Mouse (Mus musculus) stomach, postnatal 0 days (tissue): ENCODE measurements around the gene Tmem79. TPM values are rescaled to one million over a fixed set of nuclear protein-coding genes. Genes with fewer than 3 reads are reported as not detected.

Experiments used
- ATAC-seq: fragments of 200-750 bp; cut with Nextera tagmentation; 2 replicates; pipeline ENCODE4 v1.8.0; 2017; ENCODE audit not compliant: low FRiP score, low TSS enrichment
- DNase-seq: peaks from one replicate; pipeline ENCODE4 v3.0.0-alpha.2; 2016; ENCODE audit warnings: low spot score
- H3K27ac ChIP-seq: fragments of 300-500 bp; sonication (generic); replicated peaks from 2 replicates; pipeline ENCODE4 v1.5.1; 2014; ENCODE audit warnings: mild to moderate bottlenecking, control low read depth
- H3K27me3 ChIP-seq: fragments of 300-500 bp; sonication (generic); 2 replicates; pipeline ENCODE4 v1.6.1; 2014; ENCODE audit warnings: low read length; ENCODE audit not compliant: control insufficient read depth, insufficient read depth
- H3K36me3 ChIP-seq: fragments of 300-500 bp; sonication (generic); 2 replicates; pipeline ENCODE4 v1.6.1; 2014; ENCODE audit warnings: low read length, mixed read lengths; ENCODE audit not compliant: control insufficient read depth, insufficient read depth
- H3K4me1 ChIP-seq: fragments of 300-500 bp; sonication (generic); replicated peaks from 2 replicates; pipeline ENCODE4 v1.6.1; 2014; ENCODE audit warnings: antibody characterized with exemption; ENCODE audit not compliant: control insufficient read depth, insufficient read depth
- H3K4me2 ChIP-seq: fragments of 300-500 bp; sonication (generic); replicated peaks from 2 replicates; pipeline ENCODE4 v1.6.1; 2014; ENCODE audit warnings: low read depth, mild to moderate bottlenecking, control low read depth, moderate library complexity
- H3K4me3 ChIP-seq: fragments of 300-500 bp; sonication (generic); 2 replicates; pipeline ENCODE4 v1.5.1; 2014; ENCODE audit warnings: low read depth, low read length, control low read depth
- H3K9ac ChIP-seq: fragments of 300-500 bp; sonication (generic); 2 replicates; pipeline ENCODE4 v1.6.1; 2014; ENCODE audit warnings: mild to moderate bottlenecking, low read length, control low read depth, mixed read lengths
- H3K9me3 ChIP-seq: fragments of 300-500 bp; sonication (generic); 2 replicates; pipeline ENCODE4 v1.6.1; 2016; ENCODE audit warnings: low read length; ENCODE audit not compliant: control insufficient read depth
- CTCF ChIP-seq: IDR thresholded peaks from 2 replicates; pipeline ENCODE4 v1.5.1; 2016; ENCODE audit warnings: antibody characterized with exemption, low read depth, mild to moderate bottlenecking, moderate library complexity
- EP300 ChIP-seq: optimal IDR thresholded peaks from 2 replicates; pipeline ENCODE3; 2016; ENCODE audit warnings: antibody characterized with exemption
- WGBS: fragments of 180-500 bp; shearing (Covaris S2); extraction: QIAGEN DNeasy Blood & Tissue Kit; methylation state at CpG from one replicate; pipeline ENCODE4 v1.1.7; 2014; 5-methylcytosine and 5-hydroxymethylcytosine counted together
- polyA plus RNA-seq: library from polyadenylated mRNA; unstranded; fragments of >200 nt; fragmentation: Nextera tagmentation; extraction: Ambion mirVana; gene quantifications from 2 replicates; pipeline ENCODE4 v1.2.1, GENCODE M21; 2015

Gene Tmem79
- polyA plus RNA-seq, 1 experiment from 2014 or later: 51.9 TPM

GRCm38 (mm10) chr3:88354396-88355165, 18.6 kb upstream of the Tmem79 start:
- ATAC-seq: no peak
- TF ChIP-seq EP300: no peak
- TF ChIP-seq CTCF: peak; percentile 49
- Histone ChIP-seq H3K4me2 (no peak overlapping the region), H3K4me3 (no peak overlapping the region), H3K27me3 (no peaks in the 10 kb centered on the region), H3K36me3 (peaks cover 82% of the 10 kb centered on the region), H3K9ac (no peak overlapping the region), H3K9me3 (no peaks in the 10 kb centered on the region), H3K27ac (no peak overlapping the region), H3K4me1 (no peaks in the 10 kb centered on the region)
- no peak for DNase-seq
- WGBS: 94% methylated on average over 8 of the region's 8 CpGs

- no peak overlapping the region for H3K27ac ChIP-seq
- no peak overlapping the region for H3K9ac ChIP-seq
- ATAC-seq (no peak), DNase-seq (no peak)
- H3K4me3 ChIP-seq: no peak overlapping the region
- 82% methylated on average over 9 of the region's 9 CpGs for WGBS
- no peaks in the 10 kb centered on the region for H3K9me3 ChIP-seq
- H3K27me3 ChIP-seq: no peaks in the 10 kb centered on the region
- H3K36me3 ChIP-seq: peaks cover 76% of the 10 kb centered on the region
- no peak overlapping the region for H3K4me2 ChIP-seq
- H3K4me1 ChIP-seq: no peaks in the 10 kb centered on the region
- TF ChIP-seq EP300: no peak
- TF ChIP-seq CTCF: no peak
These were observed 17.0 kb upstream of the Tmem79 start for GRCm38 (mm10) chr3:88352907-88353306.

DNA sequence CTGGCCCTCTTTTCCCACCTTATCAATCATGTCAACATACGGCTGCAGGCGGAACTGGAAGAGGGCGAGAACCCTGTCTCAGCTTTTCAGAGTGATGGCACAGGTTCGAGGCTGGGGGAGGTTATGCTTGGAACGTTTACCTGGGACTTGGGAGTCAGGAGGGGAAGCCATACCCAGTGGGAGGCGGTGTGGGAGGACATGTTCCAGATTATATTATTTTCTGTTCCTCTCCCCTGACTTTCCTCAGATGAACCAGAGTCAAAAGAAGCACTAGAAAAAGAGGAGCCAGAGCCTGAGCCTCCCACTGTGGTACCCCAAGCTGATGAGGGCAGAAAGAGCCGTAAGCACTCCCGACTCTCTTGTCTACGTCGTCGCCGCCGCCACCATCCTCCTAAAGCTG, 14.8 kb upstream of the Tmem79 start:
- no peak for ATAC-seq
- Histone ChIP-seq H3K4me3 (no peak overlapping the region), H3K36me3 (peaks cover 75% of the 10 kb centered on the region), H3K9me3 (no peaks in the 10 kb centered on the region), H3K9ac (no peak overlapping the region), H3K27ac (no peak overlapping the region), H3K4me1 (no peaks in the 10 kb centered on the region), H3K4me2 (no peak overlapping the region), H3K27me3 (no peaks in the 10 kb centered on the region)
- TF ChIP-seq CTCF (no peak), EP300 (no peak)
- no peak for DNase-seq
- 82% methylated on average over 13 of the region's 13 CpGs for WGBS

GRCm38 (mm10) chr3:88339006-88339405, 3.1 kb upstream of the Tmem79 start:
- Histone ChIP-seq H3K9ac (no peak overlapping the region), H3K36me3 (peaks cover 18% of the 10 kb centered on the region), H3K4me2 (no peak overlapping the region), H3K27ac (no peak overlapping the region), H3K27me3 (no peaks in the 10 kb centered on the region), H3K4me1 (peaks cover 3% of the 10 kb centered on the region; the same call in 1 of the 2 replicates), H3K4me3 (no peak overlapping the region), H3K9me3 (no peaks in the 10 kb centered on the region)
- no peak for ATAC-seq
- WGBS: 58% methylated on average over 3 of the region's 3 CpGs
- TF ChIP-seq CTCF (no peak), EP300 (no peak)
- DNase-seq: no peak

DNA sequence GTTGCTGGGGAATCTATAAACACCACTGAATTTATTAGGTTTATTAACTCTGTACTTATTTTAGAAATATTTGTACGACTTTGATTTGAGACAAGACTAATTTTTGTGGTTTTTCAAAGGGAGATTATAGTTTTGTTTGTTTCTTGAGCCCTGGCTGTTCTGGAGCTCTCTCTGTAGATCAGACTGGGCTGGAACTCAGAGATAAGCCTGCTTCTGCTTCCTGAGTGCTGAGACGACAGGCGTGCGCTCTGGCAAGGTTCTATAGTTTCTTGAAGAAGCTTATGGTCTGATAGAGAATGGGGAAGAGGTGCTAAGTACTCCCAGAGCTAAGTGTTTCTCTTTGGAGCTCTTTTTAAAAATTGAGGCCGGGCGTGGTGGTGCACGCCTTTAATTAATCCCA, 2.4 kb upstream of the Tmem79 start:
- no peak overlapping the region for H3K4me2 ChIP-seq
- no peak overlapping the region for H3K9ac ChIP-seq
- no peaks in the 10 kb centered on the region for H3K27me3 ChIP-seq
- H3K4me3 ChIP-seq: no peak overlapping the region
- ATAC-seq (no peak), DNase-seq (no peak)
- H3K9me3 ChIP-seq: no peaks in the 10 kb centered on the region
- peaks cover 11% of the 10 kb centered on the region for H3K36me3 ChIP-seq
- H3K27ac ChIP-seq: no peak overlapping the region
- no peak for TF ChIP-seq EP300
- TF ChIP-seq CTCF: no peak
- WGBS: 86% methylated on average over 7 of the region's 7 CpGs
- H3K4me1 ChIP-seq: peaks cover 3% of the 10 kb centered on the region; the same call in 1 of the 2 replicates

- DNase-seq (peak; percentile 33), ATAC-seq (no peak)
- TF ChIP-seq EP300: no peak
- TF ChIP-seq CTCF: no peak
- Histone ChIP-seq H3K27me3 (no peaks in the 10 kb centered on the region), H3K27ac (peak overlapping the region; percentile 76), H3K36me3 (peaks cover 3% of the 10 kb centered on the region), H3K9me3 (no peaks in the 10 kb centered on the region), H3K4me2 (peak overlapping the region; percentile 31), H3K4me3 (no peak overlapping the region), H3K9ac (0 out of 2 replicates have a peak overlapping the region, but pooled peaks have one; percentile 28), H3K4me1 (peaks cover 3% of the 10 kb centered on the region; the same call in 1 of the 2 replicates)
- WGBS: 48% methylated on average over 11 of the region's 11 CpGs
These were observed 1.5 kb upstream of the Tmem79 start for GRCm38 (mm10) chr3:88337367-88338020.
